Mouse (Mus musculus) kidney, postnatal 0 days (tissue): ENCODE data around the gene St7. TPM values are rescaled to one million over a fixed set of nuclear protein-coding genes. Genes with fewer than 3 reads are reported as not detected.

Experiments used
- ATAC-seq: fragments of 200-750 bp; cut with Nextera tagmentation; replicated peaks from 2 replicates; pipeline ENCODE4 v1.8.0; 2017; ENCODE audit warnings: low read depth, moderate number of reproducible peaks, moderate TSS enrichment, moderate library complexity; ENCODE audit not compliant: low FRiP score
- DNase-seq: peaks from one replicate; pipeline ENCODE4 v3.0.0-alpha.2; 2016; ENCODE audit warnings: low spot score
- H3K27ac ChIP-seq: fragments of 300-500 bp; sonication (generic); 2 replicates; pipeline ENCODE4 v1.5.1; 2014; ENCODE audit warnings: mild to moderate bottlenecking
- H3K27me3 ChIP-seq: fragments of 300-500 bp; sonication (generic); 2 replicates; pipeline ENCODE4 v1.6.1; 2014; ENCODE audit warnings: low read length, mixed read lengths; ENCODE audit not compliant: insufficient read depth
- H3K36me3 ChIP-seq: fragments of 300-500 bp; sonication (generic); 2 replicates; pipeline ENCODE4 v1.6.1; 2014; ENCODE audit warnings: low read length, mixed read lengths; ENCODE audit not compliant: insufficient read depth
- H3K4me1 ChIP-seq: fragments of 300-500 bp; sonication (generic); replicated peaks from 2 replicates; pipeline ENCODE4 v1.6.1; 2014; ENCODE audit warnings: antibody characterized with exemption, low read length, mixed read lengths; ENCODE audit not compliant: insufficient read depth
- H3K4me2 ChIP-seq: fragments of 300-500 bp; sonication (generic); 2 replicates; pipeline ENCODE4 v1.6.1; 2014; ENCODE audit warnings: mild to moderate bottlenecking, low read length, moderate library complexity, mixed read lengths
- H3K4me3 ChIP-seq: fragments of 300-500 bp; sonication (generic); replicated peaks from 2 replicates; pipeline ENCODE4 v1.5.1; 2014; ENCODE audit warnings: low read depth, low read length
- H3K9ac ChIP-seq: fragments of 300-500 bp; sonication (generic); 2 replicates; pipeline ENCODE4 v1.6.1; 2014; ENCODE audit warnings: low read depth, low read length
- H3K9me3 ChIP-seq: fragments of 300-500 bp; sonication (generic); replicated peaks from 2 replicates; pipeline ENCODE4 v1.6.1; 2016; ENCODE audit warnings: low read length, inconsistent platforms, mixed read lengths
- CTCF ChIP-seq: IDR thresholded peaks from 2 replicates; pipeline ENCODE4 v1.5.1; 2016; ENCODE audit warnings: antibody characterized with exemption, low read depth, mild to moderate bottlenecking, moderate library complexity
- WGBS: fragments of 180-500 bp; shearing (Covaris S2); extraction: QIAGEN DNeasy Blood & Tissue Kit; methylation state at CpG from one replicate; pipeline ENCODE4 v1.1.7; 2014; 5-methylcytosine and 5-hydroxymethylcytosine counted together
- polyA plus RNA-seq: library from polyadenylated mRNA; unstranded; fragments of >200 nt; fragmentation: Nextera tagmentation; extraction: Ambion mirVana; gene quantifications from 2 replicates; pipeline ENCODE4 v1.2.1, GENCODE M21; 2015

Gene St7
- polyA plus RNA-seq, 1 experiment from 2014 or later = 18.4 TPM

GRCm38 (mm10) chr6:17938631-17939346, 246.1 kb downstream of the St7 start:
- Histone ChIP-seq H3K4me1 (no peaks in the 10 kb centered on the region), H3K9ac (no peak overlapping the region), H3K27ac (no peak overlapping the region), H3K36me3 (no peaks in the 10 kb centered on the region), H3K9me3 (no peaks in the 10 kb centered on the region), H3K4me2 (no peak overlapping the region), H3K27me3 (no peaks in the 10 kb centered on the region), H3K4me3 (no peak overlapping the region)
- no peak for ATAC-seq
- TF ChIP-seq CTCF = no peak
- DNase-seq = no peak
- 39% methylated on average over 11 of the region's 11 CpGs for WGBS

- Histone ChIP-seq H3K9me3 (no peaks in the 10 kb centered on the region), H3K4me1 (no peaks in the 10 kb centered on the region), H3K4me2 (no peak overlapping the region), H3K27ac (no peak overlapping the region), H3K9ac (no peak overlapping the region), H3K27me3 (no peaks in the 10 kb centered on the region), H3K36me3 (no peaks in the 10 kb centered on the region), H3K4me3 (no peak overlapping the region)
- ATAC-seq (no peak), DNase-seq (no peak)
- TF ChIP-seq CTCF = no peak
- WGBS = 45% methylated on average over 2 of the region's 2 CpGs
Observed at GRCm38 (mm10) chr6:17941916-17942315, 249.2 kb downstream of the St7 start.

GRCm38 (mm10) chr6:17942344-17942743, 249.6 kb downstream of the St7 start:
- Histone ChIP-seq H3K9ac (no peak overlapping the region), H3K27ac (no peak overlapping the region), H3K4me3 (no peak overlapping the region), H3K4me2 (no peak overlapping the region), H3K36me3 (no peaks in the 10 kb centered on the region), H3K27me3 (no peaks in the 10 kb centered on the region), H3K4me1 (no peaks in the 10 kb centered on the region), H3K9me3 (no peaks in the 10 kb centered on the region)
- 46% methylated on average over 7 of the region's 7 CpGs for WGBS
- DNase-seq (no peak), ATAC-seq (no peak; the same call in 1 of the 2 replicates)
- no peak for TF ChIP-seq CTCF

GRCm38 (mm10) chr6:17943877-17944617, 251.3 kb downstream of the St7 start:
- Histone ChIP-seq H3K36me3 (no peaks in the 10 kb centered on the region), H3K4me2 (no peak overlapping the region), H3K4me1 (no peaks in the 10 kb centered on the region), H3K27ac (no peak overlapping the region), H3K9me3 (no peaks in the 10 kb centered on the region), H3K4me3 (no peak overlapping the region), H3K27me3 (no peaks in the 10 kb centered on the region), H3K9ac (no peak overlapping the region)
- WGBS = 67% methylated on average over 9 of the region's 9 CpGs
- DNase-seq = no peak
- ATAC-seq = no peak; the same call in 1 of the 2 replicates
- no peak for TF ChIP-seq CTCF

GRCm38 (mm10) chr6:17946456-17946855, 253.7 kb downstream of the St7 start:
- Histone ChIP-seq H3K4me3 (no peak overlapping the region), H3K36me3 (no peaks in the 10 kb centered on the region), H3K9ac (no peak overlapping the region), H3K27me3 (no peaks in the 10 kb centered on the region), H3K4me1 (no peaks in the 10 kb centered on the region), H3K9me3 (no peaks in the 10 kb centered on the region), H3K27ac (no peak overlapping the region), H3K4me2 (no peak overlapping the region)
- no peak for TF ChIP-seq CTCF
- ATAC-seq (no peak), DNase-seq (no peak)
- 76% methylated on average over 5 of the region's 5 CpGs for WGBS

GRCm38 (mm10) chr6:17947130-17947831, 254.5 kb downstream of the St7 start:
- TF ChIP-seq CTCF = no peak
- WGBS = 67% methylated on average over 11 of the region's 11 CpGs
- no peak overlapping the region for H3K27ac ChIP-seq
- H3K27me3 ChIP-seq = no peaks in the 10 kb centered on the region
- H3K4me3 ChIP-seq = no peak overlapping the region
- no peaks in the 10 kb centered on the region for H3K9me3 ChIP-seq
- H3K4me1 ChIP-seq = no peaks in the 10 kb centered on the region
- H3K4me2 ChIP-seq = no peak overlapping the region
- ATAC-seq (no peak), DNase-seq (no peak)
- no peak overlapping the region for H3K9ac ChIP-seq
- H3K36me3 ChIP-seq = no peaks in the 10 kb centered on the region
